Mouse (Mus musculus) liver (tissue): ENCODE data around the gene Tcte1.

Source experiments
- DNase-seq: peaks from one replicate; pipeline ENCODE4 v3.0.0-alpha.2; 2020; ENCODE audit warnings: mixed read lengths

Tcte1 gene

DNA sequence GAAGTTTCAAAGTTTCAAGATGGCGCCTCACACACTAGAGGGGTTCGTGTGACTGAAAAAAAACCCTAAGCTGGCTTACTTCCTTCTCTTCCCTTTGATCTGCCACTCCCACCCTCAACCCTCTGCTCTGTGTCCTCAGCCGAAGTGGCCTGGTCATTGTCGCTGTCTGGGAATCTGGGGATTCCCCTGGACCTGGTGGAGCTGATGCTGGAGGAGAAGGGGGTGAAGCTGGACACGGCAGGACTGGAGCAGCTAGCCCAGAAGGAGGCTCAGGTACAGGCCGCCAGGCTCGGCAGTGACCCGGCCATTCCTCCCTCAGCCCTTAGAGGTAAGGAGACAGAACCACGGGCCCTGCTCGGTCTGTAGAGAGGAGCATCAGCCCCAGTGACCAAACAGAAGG is 7.4 kb upstream of the Tcte1 start:
- DNase-seq = no peak

DNA sequence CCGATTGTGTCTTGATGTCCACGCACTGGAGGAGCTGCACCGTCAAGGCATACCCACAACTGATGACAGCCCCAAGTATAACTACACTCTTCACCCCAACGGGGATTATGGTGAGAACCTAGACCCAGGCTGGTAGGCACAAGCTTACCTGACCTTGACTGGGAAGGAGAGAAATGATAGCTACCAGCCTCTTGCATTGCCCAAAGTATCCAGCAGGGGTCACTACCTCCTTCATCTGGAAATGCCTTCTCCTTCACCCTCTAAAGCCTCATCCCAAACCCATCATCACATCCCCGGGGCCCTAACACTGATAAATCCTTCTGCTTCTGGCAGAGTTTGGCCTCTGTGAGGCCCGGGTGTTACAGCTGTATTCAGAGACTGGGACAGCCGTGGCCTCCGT is 6.7 kb upstream of the Tcte1 start:
- DNase-seq = peak; percentile 70

DNA sequence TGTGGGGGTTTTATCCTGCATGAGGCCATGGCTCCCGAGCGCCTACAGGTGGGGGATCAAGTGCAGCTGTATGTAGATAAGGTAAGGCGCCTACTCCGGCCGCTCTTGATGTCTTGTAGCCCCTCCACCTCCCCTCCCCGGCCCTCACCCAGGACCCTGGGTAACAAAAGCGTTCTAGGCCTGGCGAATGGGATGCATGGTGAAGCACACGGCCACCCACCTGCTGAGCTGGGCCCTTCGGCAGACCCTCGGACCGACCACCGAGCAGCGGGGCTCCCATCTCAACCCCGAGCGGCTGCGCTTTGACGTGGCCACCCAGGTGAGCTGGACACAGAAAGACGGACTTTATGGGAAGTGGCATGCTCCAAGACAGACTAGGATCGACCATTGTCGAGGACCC is 6.1 kb upstream of the Tcte1 start:
- DNase-seq = no peak

DNA sequence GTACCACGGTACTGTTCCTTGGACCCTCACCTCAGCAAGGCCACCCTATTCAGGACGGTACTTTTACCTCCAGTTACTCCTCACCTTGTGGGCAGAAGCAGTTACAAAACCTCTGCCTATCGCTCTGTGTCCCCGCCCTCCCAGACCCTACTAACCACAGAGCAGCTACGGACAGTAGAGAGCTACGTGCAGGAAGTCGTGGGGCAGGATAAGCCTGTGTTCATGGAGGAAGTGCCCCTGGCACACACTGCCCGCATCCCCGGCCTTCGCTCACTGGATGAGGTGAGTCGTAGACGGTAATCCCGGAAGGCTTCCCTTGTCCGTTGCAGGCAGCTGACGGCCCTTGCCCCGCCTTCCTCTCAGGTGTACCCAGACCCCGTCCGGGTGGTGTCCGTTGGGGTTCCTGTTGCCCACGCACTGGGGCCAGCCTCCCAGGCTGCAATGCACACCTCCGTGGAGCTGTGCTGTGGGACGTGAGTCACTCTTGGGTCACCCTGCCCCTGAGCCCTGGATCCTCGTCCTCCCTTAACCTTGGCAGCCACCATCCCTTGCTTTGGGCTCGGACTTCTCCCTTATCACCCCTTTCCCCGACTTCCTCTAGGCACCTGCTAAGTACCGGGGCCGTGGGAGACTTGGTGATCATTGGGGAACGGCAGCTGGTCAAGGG is 5.6 kb upstream of the Tcte1 start:
- no peak for DNase-seq

DNA sequence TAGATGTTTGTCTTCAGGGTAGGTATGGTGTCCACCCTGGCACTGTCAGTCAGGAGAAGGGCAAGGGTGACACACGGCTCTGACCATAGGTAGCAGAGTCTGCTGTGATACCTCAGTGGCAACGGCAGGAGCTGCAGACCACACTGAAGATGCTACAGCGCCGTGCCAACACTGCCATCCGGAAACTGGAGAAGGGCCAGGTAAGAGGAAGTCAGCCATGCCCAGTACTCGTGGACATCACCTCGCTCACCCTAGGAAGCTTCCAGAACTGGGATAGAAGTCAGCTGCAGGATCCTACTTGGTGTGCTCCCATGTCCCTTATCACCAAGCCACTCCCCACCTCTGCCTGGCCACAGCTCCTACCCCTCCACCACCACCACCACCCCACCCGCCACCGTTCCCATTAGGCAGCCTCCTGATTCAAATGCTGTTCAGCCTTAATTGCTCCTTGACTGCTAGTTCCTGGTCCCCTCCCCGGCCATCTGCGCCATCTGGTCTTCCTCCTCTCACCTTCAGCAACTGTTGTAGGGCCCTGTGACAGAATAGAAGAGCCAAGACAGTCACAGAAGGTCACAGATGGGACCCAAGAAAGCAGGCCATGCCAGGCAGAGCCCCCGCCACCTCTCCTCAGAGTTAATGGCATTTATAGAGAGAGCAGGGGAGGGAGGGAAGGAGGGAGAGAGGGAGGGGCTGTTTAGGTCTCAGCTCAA is 4.3 kb upstream of the Tcte1 start:
- DNase-seq = no peak

DNA sequence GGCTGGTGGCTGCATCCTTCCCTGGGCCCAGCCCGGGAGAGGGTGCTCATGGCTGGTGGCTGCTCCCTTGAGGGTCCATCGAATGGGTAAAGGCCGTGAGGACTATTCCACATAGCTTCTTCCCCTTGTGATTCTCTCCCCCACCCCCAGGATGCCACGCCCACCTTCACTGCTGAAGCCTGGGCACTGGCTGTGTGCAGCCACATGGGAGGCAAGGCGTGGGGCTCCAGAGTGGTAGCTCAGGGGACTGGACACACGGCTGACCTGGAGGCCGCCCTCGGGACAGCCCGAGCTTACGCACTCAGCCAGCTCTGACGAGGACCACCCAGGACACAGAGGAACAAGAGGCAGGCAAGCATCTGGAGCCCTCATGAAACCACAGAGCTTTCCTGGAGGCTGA is 3.1 kb upstream of the Tcte1 start:
- DNase-seq = no peak

DNA sequence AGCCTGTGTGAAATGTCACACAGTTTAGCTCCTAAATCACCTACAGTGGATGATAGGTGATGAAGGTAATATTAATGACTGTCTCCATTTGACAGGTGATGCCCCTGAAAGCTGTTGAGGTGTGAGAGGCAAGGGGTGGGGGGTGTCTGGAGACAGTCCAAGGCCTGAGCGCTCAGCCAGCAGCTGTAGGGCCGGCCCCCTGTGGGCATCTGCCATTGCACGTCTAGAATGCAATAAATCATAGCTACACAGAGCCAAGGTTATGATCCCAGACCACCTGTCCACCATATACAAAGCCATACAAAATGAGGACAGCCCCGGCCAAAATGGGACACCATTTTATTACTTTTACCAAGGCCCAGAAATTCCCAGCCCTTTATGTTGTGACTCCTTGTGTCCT is 1.7 kb downstream of the Tcte1 start:
- DNase-seq = no peak

DNA sequence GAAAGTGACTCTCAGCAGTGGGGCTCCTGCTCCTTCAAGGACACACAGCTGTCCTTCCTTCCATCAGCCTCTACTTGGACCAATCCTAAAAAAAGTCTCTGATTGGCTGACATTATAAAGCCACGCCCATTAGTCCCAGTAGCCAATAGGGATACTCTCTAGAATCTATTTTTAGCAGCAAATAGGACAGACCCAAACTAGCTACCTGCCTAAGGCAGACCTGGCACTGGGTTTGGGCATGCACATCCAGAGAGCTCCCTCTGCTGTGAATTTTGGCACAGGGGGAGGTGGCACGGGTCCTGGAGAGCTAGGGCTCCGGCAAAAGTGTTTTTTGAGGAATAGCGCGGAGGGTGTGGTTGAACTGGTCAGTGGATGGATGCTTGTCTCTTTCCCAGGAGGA is 3.3 kb downstream of the Tcte1 start:
- no peak for DNase-seq

DNA sequence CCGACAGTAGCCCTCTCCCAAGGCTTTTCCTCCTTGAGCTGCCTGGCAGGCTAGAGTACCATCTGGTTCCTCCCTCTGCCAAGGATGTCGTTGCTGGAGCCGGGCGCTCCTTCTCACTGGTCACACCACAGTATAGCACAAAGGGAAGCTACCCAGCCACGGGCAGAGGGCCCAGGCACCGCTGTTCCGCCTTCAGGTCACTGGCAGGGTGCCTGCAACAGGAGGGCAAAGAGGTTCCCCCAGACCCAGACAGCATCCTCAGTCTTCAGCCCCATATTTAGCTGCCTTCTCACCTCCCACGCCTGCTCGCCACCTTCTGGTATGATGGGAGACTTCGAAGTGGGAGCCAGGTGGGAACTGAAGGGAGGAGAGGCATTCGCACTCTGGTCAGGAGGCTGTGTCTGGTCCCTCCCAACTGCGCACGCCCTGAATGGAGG is 7.1 kb downstream of the Tcte1 start:
- DNase-seq = no peak

DNA sequence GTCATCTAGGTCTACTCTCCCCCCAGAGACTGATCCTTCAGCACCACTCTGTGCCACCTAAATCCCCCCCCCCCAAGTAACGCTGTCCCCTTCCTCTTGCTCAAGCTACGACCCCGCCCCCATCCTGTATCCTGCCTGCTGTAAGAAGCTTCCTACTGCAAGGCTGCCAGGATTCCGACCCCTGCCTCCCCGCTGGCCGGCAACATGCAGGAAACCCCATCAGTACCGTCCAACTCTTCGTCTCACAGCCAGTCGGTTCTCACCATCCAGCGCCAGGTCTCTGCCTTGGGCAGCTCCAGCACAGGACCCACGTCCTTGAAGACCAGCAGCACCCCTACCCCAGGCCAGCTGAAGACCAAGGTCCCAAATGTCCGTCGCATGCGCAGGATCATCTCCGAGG is 9.7 kb downstream of the Tcte1 start:
- no peak for DNase-seq

DNA sequence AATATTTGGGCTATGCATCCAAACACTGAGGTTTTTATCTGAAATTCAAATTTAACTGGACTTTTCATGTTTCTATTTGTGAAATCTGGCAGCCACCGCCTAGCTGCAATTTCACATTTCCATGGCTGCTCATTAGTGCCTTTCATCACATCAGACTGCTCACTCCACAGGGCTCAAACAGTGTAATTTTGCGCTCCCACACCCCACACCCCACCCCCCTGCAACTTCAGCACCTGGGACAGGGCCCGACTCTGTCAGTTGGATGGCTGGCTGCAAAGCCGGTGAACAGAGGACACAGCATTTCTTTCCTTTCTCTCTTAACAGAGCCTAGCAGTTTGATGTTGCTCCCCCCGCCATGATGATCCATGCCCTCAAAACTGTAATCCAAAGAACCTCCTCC is 13.0 kb downstream of the Tcte1 start:
- DNase-seq = no peak

DNA sequence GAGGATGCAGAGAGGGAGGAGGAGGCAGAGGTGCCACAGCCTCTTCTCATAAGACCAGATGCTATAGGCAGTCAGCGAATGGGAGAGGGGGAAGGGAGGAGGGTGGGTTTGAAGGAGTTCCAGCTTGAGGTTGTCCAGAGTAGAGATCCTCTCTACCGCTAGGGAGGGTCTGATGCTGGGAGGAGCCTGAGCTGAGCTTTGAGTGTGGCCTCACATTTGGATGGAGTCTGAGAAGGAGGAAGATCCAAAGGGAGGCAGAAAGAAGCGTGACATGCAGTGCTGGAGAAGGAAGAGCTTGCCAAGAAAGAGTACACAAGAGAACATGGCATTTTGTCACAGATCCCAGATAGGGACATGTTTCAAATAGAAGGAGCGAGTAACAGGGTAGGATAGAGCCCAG is 15.2 kb downstream of the Tcte1 start:
- no peak for DNase-seq

DNA sequence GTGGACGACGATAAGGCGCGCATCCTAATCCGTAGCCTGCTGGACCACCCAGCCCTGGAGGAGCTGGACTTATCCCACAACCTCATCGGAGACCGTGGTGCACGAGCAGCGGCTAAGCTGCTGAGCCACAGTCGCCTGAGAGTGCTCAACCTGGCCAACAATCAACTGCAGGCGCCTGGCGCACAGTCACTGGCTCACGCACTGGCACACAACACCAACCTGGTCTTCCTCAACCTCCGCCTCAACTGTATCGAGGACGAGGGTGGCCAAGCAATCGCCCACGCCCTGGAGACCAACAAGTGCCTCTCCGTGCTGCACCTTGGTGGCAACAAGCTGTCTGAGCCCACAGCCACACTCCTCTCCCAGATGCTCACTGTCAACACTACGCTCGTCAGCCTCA is 16.4 kb downstream of the Tcte1 start:
- no peak for DNase-seq

DNA sequence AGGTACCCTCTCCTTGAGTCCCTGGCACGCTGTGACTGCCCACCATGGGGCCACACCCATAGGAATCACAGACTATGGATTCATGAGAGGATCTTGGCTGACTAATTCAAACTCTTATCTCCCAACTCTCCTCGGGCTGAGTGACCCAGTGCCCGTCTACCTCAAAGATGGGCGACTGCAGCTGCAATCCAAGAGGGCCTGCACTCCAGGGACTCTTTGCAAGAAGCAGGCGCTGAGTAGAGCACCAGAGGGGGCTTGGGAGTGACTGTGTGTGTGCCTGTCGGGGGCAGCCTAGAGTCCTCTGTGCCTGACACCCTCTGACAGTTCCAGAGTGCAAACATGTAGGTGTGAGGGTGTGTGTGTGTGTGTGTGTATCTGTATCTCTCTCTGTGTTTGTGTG is 18.9 kb downstream of the Tcte1 start:
- no peak for DNase-seq

DNA sequence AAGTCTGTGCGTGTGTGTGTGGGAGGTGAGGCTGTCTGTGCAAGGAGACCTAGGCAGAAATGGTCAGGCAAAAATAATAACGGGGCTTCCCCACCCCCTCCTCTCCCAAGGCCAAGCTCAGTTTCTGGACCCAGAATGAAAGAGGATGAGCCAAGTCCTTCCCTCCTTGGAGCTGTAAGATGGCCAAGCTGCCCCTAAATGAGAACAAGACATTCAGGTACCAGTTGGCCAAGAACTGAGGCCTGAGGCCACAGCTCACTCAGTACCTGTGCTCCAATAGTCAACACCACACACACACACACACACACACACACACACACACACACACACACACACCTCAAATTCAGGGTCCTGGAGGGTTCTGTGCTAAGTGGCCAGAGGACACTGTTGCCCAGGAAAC is 19.5 kb downstream of the Tcte1 start:
- DNase-seq = no peak

DNA sequence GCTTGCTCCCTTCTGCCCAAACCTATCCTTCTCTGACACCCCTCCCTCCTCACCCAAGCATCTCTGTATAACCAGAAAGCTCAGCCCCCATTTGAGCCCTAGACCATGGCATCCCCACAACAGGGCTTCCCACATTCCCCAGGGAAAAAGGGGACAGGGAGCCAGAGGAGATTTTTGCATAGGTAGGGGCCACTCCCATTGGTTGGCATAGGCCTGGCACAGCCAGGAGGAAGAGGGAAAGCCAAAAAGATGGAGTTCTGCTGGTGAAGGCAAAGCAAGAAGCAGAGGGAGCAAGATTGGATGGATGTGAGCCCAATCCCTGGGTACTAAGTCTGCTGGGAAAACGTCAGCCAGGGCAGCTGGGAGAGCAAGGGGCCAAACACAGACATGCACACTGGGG is 19.9 kb downstream of the Tcte1 start:
- no peak for DNase-seq

DNA sequence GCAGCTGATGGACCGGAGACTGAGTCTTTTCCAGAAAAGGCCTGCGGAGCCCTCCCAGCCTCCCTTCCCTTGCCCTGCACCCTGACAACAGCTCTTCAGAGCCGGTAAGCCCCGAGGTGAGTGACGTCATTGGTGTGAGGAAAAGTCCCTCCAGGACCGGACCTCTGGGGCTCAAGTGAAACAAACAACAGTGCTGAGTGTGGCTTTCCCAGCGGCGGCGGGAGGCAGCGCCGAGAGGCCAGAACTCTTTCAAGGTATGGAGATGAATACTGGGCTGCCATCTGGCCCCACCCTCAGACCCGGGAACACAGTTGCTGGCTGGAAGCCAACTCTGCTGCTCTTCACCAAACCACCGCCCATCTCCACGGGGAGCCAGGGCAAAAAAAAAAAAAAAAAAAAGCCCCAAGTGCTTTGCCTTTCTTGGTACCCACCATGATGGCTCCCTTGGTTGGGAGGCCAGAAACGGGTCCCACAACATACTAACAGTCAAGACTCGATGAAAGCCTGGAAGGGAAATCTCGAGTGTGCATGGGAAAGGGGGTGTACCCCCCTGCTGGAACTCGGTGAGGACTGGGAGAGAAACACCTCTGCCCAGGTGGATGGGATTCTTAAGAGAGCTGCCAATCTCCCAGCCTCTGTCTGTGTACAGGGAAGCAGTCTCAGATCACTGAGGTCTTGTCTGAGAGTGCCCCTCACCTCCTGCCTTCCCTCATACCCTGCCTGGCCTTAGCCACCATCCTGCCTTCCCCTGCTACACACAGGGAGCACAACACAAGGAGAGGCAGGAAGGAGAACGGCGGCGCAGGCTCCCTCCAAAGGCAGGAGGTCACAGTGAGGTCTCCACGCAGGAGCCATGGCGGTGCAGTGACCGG is 21.0 kb downstream of the Tcte1 start:
- DNase-seq = no peak

DNA sequence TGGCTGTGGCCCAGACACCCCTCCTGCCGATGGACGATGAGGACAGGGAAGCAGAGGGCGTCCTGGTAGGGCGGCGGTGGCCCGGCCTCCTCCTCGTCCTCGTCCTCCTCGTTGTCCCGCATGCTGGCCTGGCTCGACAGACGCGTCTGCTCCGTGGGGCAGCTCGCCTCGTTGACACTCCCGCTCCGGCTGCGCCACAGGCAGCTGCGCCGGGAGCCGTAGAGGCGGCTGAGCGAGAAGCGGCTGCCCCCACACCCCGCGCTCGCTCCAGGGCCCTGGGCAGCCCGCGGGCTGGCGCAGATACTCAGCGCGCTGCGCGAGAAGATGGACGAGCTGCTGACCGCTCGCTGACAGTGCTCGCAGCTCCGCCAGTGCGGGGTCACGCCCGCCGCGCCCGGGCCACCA is 21.6 kb downstream of the Tcte1 start:
- DNase-seq = no peak

DNA sequence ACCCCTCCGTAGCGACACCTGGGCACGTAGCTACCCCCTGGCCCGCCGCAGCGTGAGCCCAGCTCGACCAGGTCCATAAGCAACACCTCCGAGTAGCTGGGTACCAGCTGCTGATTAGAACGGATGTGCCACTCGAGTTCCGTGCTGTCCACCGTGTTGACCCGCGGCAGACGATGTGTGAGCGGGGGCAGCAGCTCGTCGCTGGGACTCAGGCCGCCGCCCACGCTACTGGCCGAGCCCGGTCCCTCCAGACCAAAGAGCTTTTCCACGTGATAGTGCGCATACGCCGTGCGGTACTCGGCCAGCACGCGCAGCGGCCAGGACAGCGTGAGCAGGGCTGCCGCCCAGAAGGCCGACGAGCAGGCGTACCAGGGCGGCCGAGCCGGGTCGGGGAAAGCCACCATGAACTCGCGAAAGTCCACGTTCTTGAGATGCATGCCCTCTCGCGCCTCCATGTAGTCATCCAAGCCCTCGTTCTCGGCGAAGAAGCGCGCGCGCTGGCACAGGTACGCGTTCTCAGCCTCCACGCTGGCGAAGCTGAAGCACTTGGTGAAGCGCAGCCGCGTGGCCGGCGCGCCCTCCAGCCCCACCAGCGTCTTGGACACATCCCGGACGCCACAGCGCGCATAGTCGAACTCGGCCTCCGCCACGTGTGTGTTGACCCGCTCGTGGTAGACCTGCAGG is 22.2 kb downstream of the Tcte1 start:
- DNase-seq = no peak

DNA sequence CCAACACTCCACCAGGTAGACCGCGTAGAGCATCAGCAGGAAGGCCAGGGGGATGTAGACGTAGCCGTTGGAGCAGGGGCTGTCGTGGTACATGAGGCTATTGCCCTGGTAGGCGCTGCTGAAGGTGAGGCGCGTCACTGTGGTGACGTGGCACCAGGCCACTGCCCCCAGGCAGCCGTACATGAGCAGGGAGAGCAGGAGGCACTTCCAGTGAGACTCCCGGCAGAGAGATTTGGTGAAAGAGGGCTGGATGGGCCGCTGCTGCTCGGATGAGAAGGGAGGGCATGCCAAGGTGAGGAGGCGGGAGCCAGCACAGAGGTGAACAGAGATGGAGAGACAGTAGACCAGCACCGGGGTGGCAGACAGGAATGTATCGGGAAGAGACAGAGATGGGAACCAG is 23.7 kb downstream of the Tcte1 start:
- no peak for DNase-seq

DNA sequence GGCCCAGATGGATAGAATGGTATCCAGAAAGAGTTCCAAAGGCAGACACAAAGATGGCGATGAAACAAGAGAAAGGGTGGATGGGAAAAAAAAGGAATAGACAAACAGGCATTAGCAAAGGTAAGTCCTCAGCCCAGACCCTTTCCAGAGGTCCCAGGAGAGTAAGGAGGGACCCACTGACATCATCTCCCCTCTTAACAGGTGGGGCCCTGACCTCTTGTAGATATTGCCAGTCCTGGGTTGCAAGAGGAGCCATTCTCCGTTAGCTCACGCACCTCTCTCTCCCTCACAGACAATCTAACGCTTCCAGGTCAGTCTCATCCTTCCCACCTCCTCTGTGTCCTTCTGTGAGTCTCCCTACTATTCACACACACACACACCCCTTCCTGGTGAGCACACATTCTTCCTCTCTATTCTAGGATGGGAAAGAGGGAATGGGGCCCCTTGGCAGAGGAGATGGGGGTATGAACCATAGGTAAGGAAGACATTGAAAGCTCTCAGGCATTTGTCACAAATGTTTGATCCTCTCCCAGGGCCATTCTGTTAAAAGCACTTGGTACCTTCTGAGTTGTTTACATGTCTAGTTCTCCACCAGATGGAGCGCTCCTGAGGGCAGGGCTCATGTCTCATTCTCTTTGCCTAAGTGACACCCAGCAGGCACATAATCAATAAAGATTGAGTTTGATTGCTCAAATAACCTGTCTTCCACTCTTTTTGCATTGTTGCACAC is 24.4 kb downstream of the Tcte1 start:
- no peak for DNase-seq
